Mouse (Mus musculus): Measurements from ENCODE around the gene Washc2. TPM values are rescaled to one million over a fixed set of nuclear protein-coding genes. Genes with fewer than 3 reads are reported as not detected.
"Not testable (repeated sequence)": the region's sequence is repeated elsewhere in the genome, so short reads cannot be mapped to it uniquely, and the experiment has no call there.

Washc2 gene
- polyA plus RNA-seq, 1 experiment from 2014 or later, result 52.7 TPM

DNA sequence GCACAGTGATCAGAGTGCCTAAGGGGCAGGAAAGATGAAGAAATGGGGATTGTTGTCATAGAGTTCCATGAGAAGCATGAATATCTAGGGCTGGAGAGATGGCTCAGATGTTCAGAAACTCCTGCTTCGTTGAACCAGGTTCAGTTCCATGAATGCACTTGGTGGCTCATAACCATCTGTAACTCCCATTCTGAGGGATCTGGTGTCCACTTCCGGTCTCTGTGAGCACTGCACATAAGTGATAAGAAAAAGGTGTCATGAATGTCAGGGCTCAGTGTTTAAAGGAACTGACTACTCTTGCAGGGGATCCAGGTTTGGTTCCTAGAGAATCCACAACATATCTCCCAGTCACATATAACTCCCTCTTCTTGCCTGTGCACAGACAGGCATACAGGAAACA is 8.2 kb upstream of the Washc2 start:
- WGBS, result 71% methylated on average over 2 of the region's 2 CpGs
- DNase-seq (ENCODE audit: low spot score), result no peak
- no peaks in the 10 kb centered on the region for H3K27me3 ChIP-seq (ENCODE audit: low read depth, poor library complexity, severe bottlenecking)
- no peaks in the 10 kb centered on the region for H3K36me3 ChIP-seq
- H3K4me1 ChIP-seq, result no peaks in the 10 kb centered on the region
- no peak overlapping the region for H3K4me3 ChIP-seq
- H3K9me3 ChIP-seq (replicated peaks), result no peaks in the 10 kb centered on the region
- H3K27ac ChIP-seq, result no peak overlapping the region

DNA sequence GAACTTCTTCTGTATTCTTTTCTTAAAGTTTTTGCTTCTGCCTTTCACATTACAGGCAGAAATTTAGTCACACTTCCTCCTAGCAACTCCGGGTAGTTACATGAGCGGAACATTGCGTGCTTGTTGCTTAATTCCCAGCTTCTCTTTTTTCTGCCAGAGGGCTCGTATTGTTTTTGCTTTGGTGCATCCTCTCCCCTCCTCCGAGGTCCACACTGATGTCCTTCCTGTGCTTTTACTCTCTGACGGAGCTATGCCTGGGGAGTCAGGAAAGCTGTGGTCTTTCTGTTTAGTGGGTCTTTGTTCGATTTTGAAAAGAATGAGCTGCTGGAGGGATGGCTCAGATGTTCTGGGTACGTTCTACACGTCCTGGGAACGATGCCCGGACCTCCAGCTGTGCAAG is 19.9 kb downstream of the Washc2 start:
- Histone ChIP-seq H3K9me3 (replicated peaks) (no peaks in the 10 kb centered on the region), H3K4me3 (no peak overlapping the region), H3K27ac (no peak overlapping the region), H3K36me3 (peaks cover 85% of the 10 kb centered on the region), H3K27me3 (ENCODE audit: low read depth, poor library complexity, severe bottlenecking) (no peaks in the 10 kb centered on the region), H3K4me1 (no peaks in the 10 kb centered on the region)
- 91% methylated on average over 11 of the region's 11 CpGs for WGBS
- no peak for DNase-seq (ENCODE audit: low spot score)

DNA sequence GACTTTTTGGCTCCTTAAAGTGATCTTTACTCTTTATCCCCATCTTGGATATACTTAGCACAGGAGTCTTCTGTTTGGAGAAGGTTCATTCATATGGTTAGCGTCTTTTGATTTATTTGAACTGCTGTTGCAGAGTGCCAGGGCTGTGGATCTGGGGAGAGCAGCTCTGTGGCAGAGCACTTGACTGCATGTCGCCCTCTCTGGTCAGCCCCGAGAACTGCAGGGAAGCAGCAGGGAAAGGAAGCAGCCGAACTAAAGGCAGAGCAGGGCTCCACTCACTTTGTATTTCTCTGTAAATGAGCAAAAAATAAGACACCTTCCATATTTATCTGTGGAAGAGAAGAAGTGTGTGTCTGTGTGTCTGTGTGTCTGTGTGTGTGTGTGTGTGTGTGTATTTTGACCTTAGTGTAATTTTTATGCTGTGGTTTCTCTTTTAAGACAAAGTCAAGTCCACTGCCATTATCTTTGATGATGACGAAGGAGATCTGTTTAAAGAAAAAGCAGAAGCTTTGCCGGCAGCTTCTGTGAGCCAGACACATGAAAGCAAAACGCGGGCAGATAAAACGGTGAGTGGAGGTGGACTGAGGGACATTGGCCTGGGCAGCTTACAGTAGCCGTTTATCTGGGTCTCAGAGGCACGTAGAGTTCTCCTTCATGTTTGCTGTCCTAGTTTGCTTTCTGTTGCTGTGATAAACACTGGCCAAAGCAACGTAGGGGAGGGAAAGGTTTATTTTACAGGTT is 21.1 kb downstream of the Washc2 start:
- H3K4me1 ChIP-seq, result no peaks in the 10 kb centered on the region
- no peak overlapping the region for H3K4me3 ChIP-seq
- H3K36me3 ChIP-seq, result peaks cover 86% of the 10 kb centered on the region
- H3K27ac ChIP-seq, result no peak overlapping the region
- no peaks in the 10 kb centered on the region for H3K27me3 ChIP-seq (ENCODE audit: low read depth, poor library complexity, severe bottlenecking)
- DNase-seq (ENCODE audit: low spot score), result peak; percentile 76
- 66% methylated on average over 12 of the region's 12 CpGs for WGBS
- H3K9me3 ChIP-seq (replicated peaks), result no peaks in the 10 kb centered on the region

DNA sequence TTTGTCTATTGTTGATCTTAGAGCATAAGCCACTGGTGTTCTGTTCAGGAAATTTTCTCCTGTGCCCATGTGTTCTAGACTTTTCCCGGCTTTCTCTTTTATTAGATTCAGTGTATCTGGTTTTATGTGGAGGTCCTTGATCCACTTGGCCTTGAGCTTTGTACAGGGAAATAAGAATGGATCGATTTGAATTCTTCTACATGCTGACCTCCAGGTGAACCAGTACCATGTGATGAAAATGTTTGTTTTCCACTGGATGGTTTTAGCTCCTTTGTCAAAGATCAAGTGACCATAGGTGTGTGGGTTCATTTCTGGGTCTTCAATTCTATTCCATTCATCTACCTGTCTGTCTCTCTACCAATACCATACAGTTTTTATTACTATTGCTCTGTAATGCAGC is 27.0 kb downstream of the Washc2 start:
- H3K27ac ChIP-seq; H3K4me1 ChIP-seq; H3K4me3 ChIP-seq; H3K9me3 ChIP-seq (replicated peaks); H3K27me3 ChIP-seq (ENCODE audit: low read depth, poor library complexity, severe bottlenecking); DNase-seq (ENCODE audit: low spot score): not testable (repeated sequence)
- peaks cover 75% of the 10 kb centered on the region for H3K36me3 ChIP-seq
- 89% methylated on average over 2 of the region's 2 CpGs for WGBS

DNA sequence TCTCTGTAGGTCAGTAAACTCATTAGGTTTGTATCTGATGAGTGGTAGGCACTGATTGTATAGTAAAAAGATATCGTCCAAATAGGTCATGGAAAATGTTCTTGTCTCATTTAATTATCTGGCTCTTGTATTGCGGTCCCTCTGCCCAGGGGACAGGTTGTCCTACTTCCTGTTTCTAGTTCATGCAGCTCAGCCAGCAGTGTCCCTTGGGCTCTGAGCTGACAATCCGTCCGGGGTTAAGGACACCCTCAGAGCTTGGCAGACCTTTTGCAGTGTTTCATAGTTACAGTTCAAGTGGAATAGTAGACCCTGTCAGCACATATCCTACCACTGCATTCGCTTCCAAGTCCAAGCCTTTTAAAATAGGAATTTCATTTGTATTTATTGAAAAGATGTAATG is 27.5 kb downstream of the Washc2 start:
- no peak for DNase-seq (ENCODE audit: low spot score)
- WGBS, result 95% methylated on average over 5 of the region's 5 CpGs
- Histone ChIP-seq H3K4me3 (no peak overlapping the region), H3K4me1 (no peaks in the 10 kb centered on the region), H3K9me3 (replicated peaks) (no peaks in the 10 kb centered on the region), H3K36me3 (peaks cover 77% of the 10 kb centered on the region), H3K27me3 (ENCODE audit: low read depth, poor library complexity, severe bottlenecking) (no peaks in the 10 kb centered on the region), H3K27ac (no peak overlapping the region)

DNA sequence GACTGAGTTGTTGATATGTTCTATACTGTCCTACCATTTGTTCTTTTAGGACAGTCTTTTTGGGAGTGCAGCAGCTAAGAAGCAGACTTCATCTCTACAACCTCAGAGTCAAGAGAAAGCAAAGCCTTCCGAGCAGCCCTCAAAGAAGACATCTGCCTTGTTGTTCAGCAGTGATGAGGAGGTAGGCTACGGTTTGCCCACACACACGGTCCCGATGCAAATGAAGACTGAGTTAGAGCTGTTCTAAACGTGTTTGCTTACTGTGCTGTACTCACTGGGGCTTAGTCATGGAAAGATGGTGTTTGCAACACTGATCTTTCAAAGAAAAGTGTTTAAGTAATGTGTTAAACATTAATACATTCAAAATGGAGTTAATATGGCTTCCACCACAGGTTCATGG is 30.2 kb downstream of the Washc2 start:
- Histone ChIP-seq H3K36me3 (peaks cover 76% of the 10 kb centered on the region), H3K4me1 (no peaks in the 10 kb centered on the region), H3K4me3 (no peak overlapping the region), H3K9me3 (replicated peaks) (no peaks in the 10 kb centered on the region), H3K27me3 (ENCODE audit: low read depth, poor library complexity, severe bottlenecking) (no peaks in the 10 kb centered on the region), H3K27ac (no peak overlapping the region)
- 92% methylated on average over 5 of the region's 5 CpGs for WGBS
- DNase-seq (ENCODE audit: low spot score), result no peak

DNA sequence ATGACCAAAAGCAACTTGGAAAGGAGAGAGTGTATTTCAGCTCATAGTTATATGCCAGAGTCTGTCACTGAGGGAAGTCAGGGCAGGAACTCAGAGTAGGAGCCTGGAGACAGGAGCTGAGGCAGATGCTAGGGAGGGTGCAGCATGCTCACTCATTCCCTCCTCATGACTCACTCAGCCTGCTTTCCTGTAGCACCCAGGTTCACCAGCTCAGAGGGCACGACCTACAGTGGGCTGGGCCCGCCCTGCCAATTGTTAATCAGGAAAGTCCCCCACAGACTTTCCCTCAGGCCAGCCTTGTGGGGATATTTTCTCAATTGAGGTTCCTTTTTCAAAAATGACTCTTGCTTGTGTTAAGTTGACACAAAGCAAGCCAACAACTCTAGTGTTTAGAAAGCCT is 32.5 kb downstream of the Washc2 start:
- WGBS, result 84% methylated on average over 2 of the region's 2 CpGs
- Histone ChIP-seq H3K4me3 (no peak overlapping the region), H3K27me3 (ENCODE audit: low read depth, poor library complexity, severe bottlenecking) (no peaks in the 10 kb centered on the region), H3K36me3 (peaks cover 83% of the 10 kb centered on the region), H3K27ac (no peak overlapping the region), H3K9me3 (replicated peaks) (no peaks in the 10 kb centered on the region), H3K4me1 (no peaks in the 10 kb centered on the region)
- no peak for DNase-seq (ENCODE audit: low spot score)

DNA sequence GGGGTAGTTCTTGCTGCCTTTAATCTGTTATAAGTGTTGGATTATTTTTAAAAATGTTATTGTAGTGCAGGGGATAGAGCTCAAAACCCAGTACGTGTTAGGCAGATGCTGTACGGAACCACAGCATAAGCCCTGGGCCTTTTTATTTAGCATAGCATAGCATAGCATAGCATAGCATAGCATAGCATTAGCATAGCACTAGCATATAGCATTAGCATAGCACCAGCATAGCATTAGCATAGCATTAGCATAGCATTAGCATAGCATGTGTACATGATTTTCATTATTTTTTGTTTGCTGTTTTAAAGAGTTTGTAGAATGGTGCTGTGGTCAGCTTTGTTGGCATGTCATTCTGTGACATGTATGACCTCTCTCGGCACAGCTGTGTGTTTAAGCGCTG is 51.8 kb downstream of the Washc2 start:
- 96% methylated on average over 4 of the region's 4 CpGs for WGBS
- no peak overlapping the region for H3K27ac ChIP-seq
- no peak overlapping the region for H3K4me3 ChIP-seq
- H3K9me3 ChIP-seq (replicated peaks), result no peaks in the 10 kb centered on the region
- H3K27me3 ChIP-seq (ENCODE audit: low read depth, poor library complexity, severe bottlenecking), result no peaks in the 10 kb centered on the region
- peaks cover 70% of the 10 kb centered on the region for H3K36me3 ChIP-seq
- no peaks in the 10 kb centered on the region; the same call in 1 of the 2 replicates for H3K4me1 ChIP-seq
- no peak for DNase-seq (ENCODE audit: low spot score)

DNA sequence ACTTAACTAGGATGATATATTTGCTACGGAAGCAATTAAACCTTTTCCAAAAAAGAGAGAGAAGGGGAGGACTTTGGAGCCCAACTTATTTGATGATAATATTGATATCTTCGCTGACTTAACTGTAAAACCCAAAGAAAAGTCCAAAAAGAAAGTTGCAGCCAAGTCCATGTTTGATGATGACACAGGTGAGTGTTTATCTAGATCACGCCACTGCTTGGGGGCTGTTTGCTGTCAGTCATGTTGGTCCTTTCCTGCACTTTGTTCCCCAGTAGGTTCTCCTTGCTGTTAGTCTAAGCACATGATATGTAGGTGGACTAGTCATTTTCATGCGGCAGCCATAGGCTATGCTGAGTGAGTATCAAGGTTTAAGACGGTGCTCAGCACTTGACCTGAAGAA is 52.6 kb downstream of the Washc2 start:
- H3K9me3 ChIP-seq (replicated peaks), result no peaks in the 10 kb centered on the region
- 95% methylated on average over 5 of the region's 5 CpGs for WGBS
- peaks cover 63% of the 10 kb centered on the region for H3K36me3 ChIP-seq
- no peak overlapping the region for H3K4me3 ChIP-seq
- DNase-seq (ENCODE audit: low spot score), result no peak
- no peak overlapping the region for H3K27ac ChIP-seq
- H3K4me1 ChIP-seq, result no peaks in the 10 kb centered on the region; the same call in 1 of the 2 replicates
- H3K27me3 ChIP-seq (ENCODE audit: low read depth, poor library complexity, severe bottlenecking), result no peaks in the 10 kb centered on the region

DNA sequence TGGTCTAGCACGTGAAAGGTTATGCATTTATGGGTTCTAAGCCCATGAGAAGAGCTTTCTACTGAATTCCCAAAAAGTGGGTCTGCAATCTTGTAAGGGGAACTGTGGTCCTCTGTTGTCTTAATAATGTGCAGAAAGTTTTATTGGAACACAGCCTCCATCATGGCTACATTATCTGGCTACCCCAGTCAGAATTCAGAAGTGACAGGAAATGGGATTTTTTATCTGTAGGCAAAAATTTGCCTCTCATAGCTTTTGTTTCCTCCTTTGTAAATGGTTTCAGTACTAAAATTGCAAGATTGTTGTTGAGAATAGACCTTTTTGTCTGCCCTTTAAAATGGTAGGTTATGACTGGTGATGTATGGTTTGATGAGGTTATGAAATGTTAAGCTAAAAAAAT is 55.0 kb downstream of the Washc2 start:
- peaks cover 13% of the 10 kb centered on the region for H3K4me1 ChIP-seq
- no peak overlapping the region for H3K27ac ChIP-seq
- no peak overlapping the region for H3K4me3 ChIP-seq
- DNase-seq (ENCODE audit: low spot score), result no peak
- H3K9me3 ChIP-seq (replicated peaks), result no peaks in the 10 kb centered on the region
- no peaks in the 10 kb centered on the region for H3K27me3 ChIP-seq (ENCODE audit: low read depth, poor library complexity, severe bottlenecking)
- H3K36me3 ChIP-seq, result peaks cover 44% of the 10 kb centered on the region
- 97% methylated on average over 1 of the region's 1 CpGs for WGBS

DNA sequence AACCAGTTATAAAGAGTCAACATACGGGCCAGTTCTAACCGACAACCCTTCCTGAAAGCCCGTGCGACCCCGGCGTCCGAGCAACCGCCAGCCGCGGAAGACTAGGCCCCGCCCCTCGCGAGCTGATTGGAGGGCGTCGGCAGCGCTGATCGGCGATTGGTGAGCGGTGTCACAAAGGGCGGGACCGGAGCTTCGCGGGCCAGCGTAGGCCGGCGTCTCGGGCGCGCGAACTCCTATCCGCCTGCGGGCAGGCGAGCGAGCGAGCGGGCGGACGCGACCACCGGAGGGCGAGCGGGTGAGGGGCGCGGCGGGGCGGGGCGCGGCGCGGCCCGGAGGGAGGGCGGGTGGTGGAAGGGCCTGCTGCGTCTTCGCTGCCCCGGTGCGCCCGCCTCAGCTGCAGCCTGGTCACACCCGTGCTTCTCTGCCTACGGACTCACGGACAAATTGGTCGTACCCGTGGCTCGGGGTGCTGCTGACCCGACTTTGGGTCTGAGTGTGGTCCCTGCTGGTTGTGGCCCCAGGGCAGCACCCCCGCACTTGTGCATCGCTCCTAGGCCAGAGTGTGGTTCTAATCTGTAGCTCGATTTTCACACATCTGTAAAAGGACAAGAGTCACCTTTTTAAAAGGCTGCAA is 56.3 kb downstream of the Washc2 start, which contains the start of gene Zfand4:
Gene Zfand4 (plus strand): TSS at position 205 of the 634 bp plus-strand sequence.
- Histone ChIP-seq H3K4me1 (peaks cover 13% of the 10 kb centered on the region), H3K27me3 (ENCODE audit: low read depth, poor library complexity, severe bottlenecking) (no peaks in the 10 kb centered on the region), H3K4me3 (peak within 1 kb of the TSS; percentile 76), H3K9me3 (replicated peaks) (no peaks in the 10 kb centered on the region), H3K36me3 (peaks cover 33% of the 10 kb centered on the region), H3K27ac (peak within 1 kb of the TSS; percentile 94)
- WGBS, result under 1% methylated on average over 64 of the region's 67 CpGs
- DNase-seq (ENCODE audit: low spot score), result peak; percentile 96

DNA sequence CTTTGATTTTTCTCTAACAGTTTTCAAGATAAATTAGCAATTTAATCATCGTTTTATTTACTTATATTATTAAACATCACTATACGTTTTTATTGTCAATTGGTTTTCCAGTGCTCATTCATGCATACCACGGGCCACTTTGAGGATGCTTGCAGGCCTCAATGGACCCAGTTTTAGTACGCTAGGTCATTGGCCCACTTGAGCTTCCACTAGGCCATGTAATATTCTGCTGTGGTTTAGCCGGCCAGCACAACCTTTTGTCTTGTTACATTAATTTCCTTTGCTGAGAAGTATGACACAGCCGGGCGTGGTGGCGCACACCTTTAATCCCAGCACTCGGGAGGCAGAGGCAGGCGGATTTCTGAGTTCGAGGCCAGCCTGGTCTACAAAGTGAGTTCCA is 57.0 kb downstream of the Washc2 start:
- DNase-seq (ENCODE audit: low spot score), result no peak
- Histone ChIP-seq H3K4me3 (peak overlapping the region; percentile 76), H3K36me3 (peaks cover 29% of the 10 kb centered on the region), H3K9me3 (replicated peaks) (no peaks in the 10 kb centered on the region), H3K4me1 (peaks cover 13% of the 10 kb centered on the region), H3K27ac (peak overlapping the region; percentile 94; the same call in 1 of the 2 replicates), H3K27me3 (ENCODE audit: low read depth, poor library complexity, severe bottlenecking) (no peaks in the 10 kb centered on the region)
- WGBS, result 88% methylated on average over 11 of the region's 11 CpGs

DNA sequence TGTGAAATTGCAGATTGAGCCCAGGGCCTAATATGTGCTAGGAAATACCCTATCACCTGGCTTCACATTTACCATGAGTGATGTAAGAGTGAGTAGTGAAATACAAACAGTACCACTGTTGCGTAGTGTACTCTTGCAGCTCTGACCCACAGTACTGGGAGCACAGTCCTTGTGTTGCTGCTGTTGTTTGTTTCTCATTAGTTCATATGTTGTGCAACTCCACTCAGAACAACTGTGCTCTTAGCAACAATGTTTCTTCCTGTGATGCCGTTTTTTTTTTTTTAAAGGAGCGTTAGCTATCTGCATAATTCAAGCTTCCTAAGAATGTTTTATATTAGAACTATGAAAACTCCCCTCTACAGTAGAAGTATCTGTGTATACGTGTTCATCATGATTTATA is 57.8 kb downstream of the Washc2 start:
- WGBS, result 83% methylated on average over 4 of the region's 4 CpGs
- H3K9me3 ChIP-seq (replicated peaks), result no peaks in the 10 kb centered on the region
- H3K27ac ChIP-seq, result no peak overlapping the region
- peaks cover 13% of the 10 kb centered on the region for H3K4me1 ChIP-seq
- no peak for DNase-seq (ENCODE audit: low spot score)
- peaks cover 24% of the 10 kb centered on the region for H3K36me3 ChIP-seq
- peak overlapping the region; percentile 36; the same call in 1 of the 2 replicates for H3K4me3 ChIP-seq
- H3K27me3 ChIP-seq (ENCODE audit: low read depth, poor library complexity, severe bottlenecking), result no peaks in the 10 kb centered on the region
